Mouse (Mus musculus): Measurements from ENCODE around the gene Med29.

GRCm38 (mm10) chr7:28350155-28350883 is 42.2 kb downstream of the Med29 start, which contains the start of gene Rps16:
- TF ChIP-seq MAFK (IDR thresholded peaks at IDR 0.05; ENCODE audit: insufficient read depth, low read depth, low read length) (no peak), ZC3H11A (IDR thresholded peaks at IDR 0.05; ENCODE audit: borderline replicate concordance, low read depth, low read length) (no peak), CHD2 (IDR thresholded peaks at IDR 0.05; ENCODE audit: low read depth, low read length) (no peak), HCFC1 (IDR thresholded peaks at IDR 0.05; ENCODE audit: borderline replicate concordance, insufficient read depth, low read length) (no peak; the same call in 1 of the 2 replicates), ZNF384 (IDR thresholded peaks at IDR 0.05; ENCODE audit: low read depth, low read length) (no peak)

Data from ES-E14 (cell line).